Mouse (Mus musculus) duodenum, adult 2 months (tissue): ENCODE measurements around the gene Fads6. TPM values are rescaled to one million over a fixed set of nuclear protein-coding genes. Genes with fewer than 3 reads are reported as not detected.

Source experiments
- polyA plus RNA-seq: library from polyadenylated mRNA; depleted of rRNA; stranded (reverse); fragments of >200 nt; gene quantifications from 2 replicates; pipeline ENCODE4 v1.2.3, GENCODE M21; 2012; ENCODE audit warnings: low replicate concordance; rRNA removed

The Fads6 gene
- 0.69 and 2.5 TPM in 2 replicates for polyA plus RNA-seq

DNA sequence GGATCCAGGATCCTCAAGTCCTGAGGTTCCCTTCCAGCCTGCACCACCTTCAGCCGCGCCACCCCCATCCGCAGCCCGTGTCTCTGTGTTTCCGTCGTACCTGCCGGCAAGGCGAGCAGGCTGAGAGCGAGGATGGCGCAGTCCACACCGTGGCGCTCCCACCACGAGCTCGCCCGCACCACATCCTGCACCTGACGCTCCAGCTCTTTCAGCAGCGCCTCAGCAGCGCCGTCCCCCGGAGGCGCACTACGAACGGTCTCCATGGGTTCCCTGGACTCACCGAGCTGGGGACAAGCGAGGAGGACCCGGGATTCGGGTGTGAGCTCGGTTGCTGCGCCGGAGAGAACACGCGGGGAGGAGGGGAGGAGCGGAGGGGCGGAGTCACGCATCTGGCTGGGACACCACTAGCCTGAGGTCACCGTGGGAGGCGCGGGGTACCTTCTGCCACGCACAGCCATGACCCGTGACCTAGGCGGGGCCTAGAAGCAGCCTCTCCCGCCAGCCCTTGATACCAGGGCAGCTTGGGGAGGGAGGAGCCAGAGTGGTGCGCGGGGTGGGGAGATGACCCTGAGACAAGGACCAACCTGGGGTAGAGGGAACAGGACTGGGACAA lies at the start of gene Fads6:
TSS of gene Fads6 (minus strand) at position 450 of the 613 bp plus-strand sequence.

DNA sequence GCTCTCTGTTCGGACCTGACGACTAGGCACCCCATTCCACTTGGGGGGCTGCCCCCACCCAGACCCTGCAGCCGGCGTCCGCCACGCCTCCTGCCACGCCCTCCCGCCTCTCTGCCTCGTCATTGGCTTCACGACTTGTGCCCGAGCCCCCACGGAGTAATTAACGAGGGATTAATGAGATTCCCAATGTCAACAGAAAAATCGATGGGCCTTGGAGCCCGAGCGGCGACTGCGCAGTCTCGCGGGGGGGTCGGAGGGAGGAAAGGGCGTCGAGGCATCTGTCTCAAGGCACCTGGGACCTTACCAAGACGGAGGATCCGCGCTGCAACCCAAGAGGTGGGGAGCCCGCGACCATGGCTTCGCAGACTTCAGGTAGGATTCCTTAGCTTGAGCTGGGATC lies 37.1 kb upstream of the Fads6 start, which contains the start of gene Otop3:
TSS of gene Otop3 (plus strand) at position 201 of the 400 bp plus-strand sequence.

DNA sequence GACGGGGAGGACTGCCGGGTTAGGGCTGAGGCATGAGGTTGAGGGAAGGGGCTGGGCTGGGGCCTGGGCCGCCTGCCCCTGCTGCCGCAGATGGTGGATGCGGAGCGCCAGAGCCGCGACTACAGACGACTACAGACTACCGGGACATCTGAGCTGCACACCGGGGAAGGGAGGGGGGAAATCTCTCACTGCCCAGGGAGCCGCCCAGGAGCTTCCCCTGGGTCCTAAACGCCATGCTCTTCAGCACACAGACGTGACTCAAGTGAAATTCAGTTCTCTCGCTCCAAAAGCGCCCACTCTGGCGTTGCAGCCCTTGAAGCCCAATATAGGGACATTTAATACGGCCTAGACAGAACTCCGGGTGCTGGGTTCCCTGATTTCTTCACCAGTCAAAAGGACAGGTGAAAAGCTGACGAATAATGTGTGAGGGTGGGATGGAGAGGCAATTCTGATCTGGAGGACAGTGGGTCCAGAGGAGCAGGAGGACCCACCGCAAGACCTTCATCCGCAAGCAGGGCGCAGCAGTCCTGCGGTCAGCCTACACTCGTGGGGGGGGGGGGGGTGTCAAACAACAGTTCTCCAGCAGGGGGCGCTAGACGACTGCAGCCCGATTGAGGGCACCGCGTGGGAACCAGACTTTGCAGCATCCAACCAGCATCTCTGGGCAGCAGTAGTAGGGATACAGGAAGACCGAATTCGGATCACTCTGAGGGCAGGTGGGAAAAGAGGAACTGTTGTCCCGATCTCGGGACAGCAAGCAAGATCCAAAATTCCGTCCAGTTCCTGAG lies 24.6 kb upstream of the Fads6 start, which contains the start of gene Ush1g:
TSS of gene Ush1g (minus strand) at position 136 of the 788 bp plus-strand sequence.

DNA sequence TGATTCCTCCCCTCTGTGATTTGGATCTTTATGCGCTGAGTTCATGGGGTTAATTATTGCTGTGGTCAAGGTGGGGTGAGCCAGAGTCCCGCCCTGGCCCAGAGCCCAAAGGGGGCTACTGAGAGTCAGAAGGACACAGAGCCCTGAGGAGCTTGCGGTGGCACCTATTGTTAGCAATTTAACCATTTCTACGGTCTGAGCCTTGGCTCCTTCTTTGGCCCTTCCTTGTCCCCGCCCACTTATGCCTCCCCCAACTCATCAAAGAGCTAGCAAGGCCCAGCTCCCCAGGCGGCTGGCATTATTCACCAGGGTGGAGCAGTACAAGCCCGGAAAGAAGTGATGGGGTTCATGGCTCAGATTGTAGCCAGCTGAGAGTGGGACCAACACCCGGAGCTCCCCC lies 9.4 kb upstream of the Fads6 start, which contains the start of gene Otop2:
TSS of gene Otop2 (plus strand) at position 301 of the 400 bp plus-strand sequence.

DNA sequence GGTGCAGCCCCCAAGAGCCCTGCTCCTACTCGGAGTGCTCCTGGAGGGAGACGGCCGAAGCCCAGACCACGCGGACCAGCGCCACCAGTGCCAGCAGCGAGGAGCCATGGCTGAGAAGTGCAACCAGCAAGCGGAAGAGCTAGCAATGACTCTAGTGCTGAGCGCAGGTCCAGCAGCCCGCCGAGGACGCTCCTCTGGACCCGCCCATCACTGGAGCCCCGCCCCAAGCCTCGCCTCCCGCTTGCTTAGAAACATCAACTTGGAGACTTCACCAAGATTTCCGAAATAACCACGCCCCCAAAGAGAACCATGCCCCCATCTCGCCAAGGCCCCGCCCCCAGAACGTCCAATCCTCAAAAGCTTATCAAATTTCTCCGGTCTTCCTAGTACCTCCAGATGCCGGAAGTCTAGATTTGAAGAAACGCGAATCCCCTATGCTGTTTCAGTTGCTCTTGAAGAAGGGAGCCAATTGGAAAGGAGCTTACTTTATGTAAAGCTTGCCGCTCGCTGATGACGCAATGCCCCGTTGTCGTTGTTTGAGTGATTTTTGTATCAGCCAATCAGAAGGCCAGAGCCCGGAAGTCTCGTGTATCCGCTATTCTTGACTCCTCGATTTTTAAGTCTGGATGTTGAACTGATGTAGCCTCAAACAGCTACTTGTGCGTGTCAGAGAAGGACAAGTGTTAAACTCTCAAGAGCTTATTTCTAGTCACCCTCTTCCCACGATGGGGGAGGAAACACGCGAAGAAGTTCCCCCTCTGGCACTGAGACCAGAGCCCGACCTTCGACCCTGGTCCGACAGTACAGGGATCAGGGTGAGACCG lies 20.5 kb downstream of the Fads6 start, which contains the start of gene Fdxr:
TSS of gene Fdxr (minus strand) at position 271 of the 824 bp plus-strand sequence.

DNA sequence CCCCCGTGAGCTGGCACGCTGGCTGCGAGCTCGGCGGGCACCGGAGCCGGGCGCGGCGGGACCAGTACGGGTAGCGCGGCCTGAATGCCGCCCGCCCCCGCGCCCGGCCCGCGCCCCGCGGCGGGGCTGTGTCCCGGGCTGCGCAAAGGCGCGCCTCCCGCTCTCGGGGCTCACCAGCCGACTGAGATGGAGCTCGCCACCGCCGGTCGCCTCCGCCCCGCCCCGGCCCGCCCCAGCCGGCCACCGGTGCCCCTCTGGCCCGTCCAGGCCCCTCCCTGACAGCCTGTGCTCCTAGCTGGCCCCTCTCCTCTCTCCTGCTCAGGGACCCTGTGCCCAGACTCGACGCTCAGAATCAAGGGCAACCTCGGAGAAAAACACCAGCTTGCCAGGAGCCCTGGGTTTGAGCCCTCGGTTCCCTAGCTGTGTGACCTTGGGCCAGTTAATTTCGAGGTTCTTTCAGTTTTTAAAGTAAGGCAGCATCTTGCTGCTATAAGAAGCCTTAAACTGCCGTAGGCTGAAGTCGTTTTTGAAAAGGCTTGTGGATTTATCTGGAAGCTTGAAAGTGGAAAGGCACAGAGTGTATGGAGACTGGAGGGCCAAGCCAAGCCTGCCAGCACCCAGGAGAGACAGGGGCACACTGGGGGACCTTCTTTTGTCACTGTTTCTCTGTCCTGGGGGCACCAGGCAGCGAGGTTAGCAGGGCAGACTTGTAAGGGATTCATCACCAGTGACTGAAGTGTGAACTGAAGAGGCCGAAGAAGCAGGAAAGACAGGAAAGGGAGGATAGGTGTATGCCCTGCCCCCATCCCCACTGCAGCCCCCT lies 30.2 kb downstream of the Fads6 start, which contains the start of gene Grin2c:
TSS of gene Grin2c (minus strand) at position 183 of the 823 bp plus-strand sequence.

Other genes starting within 250 kb of the Fads6 start
- gene Cd300ld3, start 249.3 kb downstream of the Fads6 start, polyA plus RNA-seq = 1.4 and 2.6 TPM in 2 replicates
- 0.13 TPM in 2 replicates for gene Cd300e, start 235.5 kb downstream of the Fads6 start, polyA plus RNA-seq
- 0.55 and 2.2 TPM in 2 replicates for gene Rab37, start 206.2 kb downstream of the Fads6 start, polyA plus RNA-seq
- gene Cd300lf, start 163.7 kb downstream of the Fads6 start, polyA plus RNA-seq = 4.5 and 5.2 TPM in 2 replicates
- 239 and 866 TPM in 2 replicates for gene Slc9a3r1, start 134.3 kb downstream of the Fads6 start, polyA plus RNA-seq
- gene Tmem104, start 110.2 kb downstream of the Fads6 start, polyA plus RNA-seq = 12.2 and 17.0 TPM in 2 replicates
- 17.4 and 27.6 TPM in 2 replicates for gene Nat9, start 109.8 kb downstream of the Fads6 start, polyA plus RNA-seq
- gene Grin2c, start 30.4 kb downstream of the Fads6 start, polyA plus RNA-seq = 0.16 and 0.24 TPM in 2 replicates
- 18.3 and 20.0 TPM in 2 replicates for gene Fdxr, start 20.6 kb downstream of the Fads6 start, polyA plus RNA-seq
- gene Otop2, start 9.5 kb upstream of the Fads6 start, polyA plus RNA-seq = 0.07 and 1.7 TPM in 2 replicates
- 0.15 and 0.17 TPM in 2 replicates for gene Ush1g, start 24.4 kb upstream of the Fads6 start, polyA plus RNA-seq
- 12.8 and 196 TPM in 2 replicates for gene Otop3, start 37.1 kb upstream of the Fads6 start, polyA plus RNA-seq
- 19.3 and 54.9 TPM in 2 replicates for gene Hid1, start 70.1 kb upstream of the Fads6 start, polyA plus RNA-seq
- 3.3 and 4.8 TPM in 2 replicates for gene Cdr2l, start 84.3 kb upstream of the Fads6 start, polyA plus RNA-seq
- 53.6 and 65.8 TPM in 2 replicates for gene Mrpl58, start 106.1 kb upstream of the Fads6 start, polyA plus RNA-seq
- gene Atp5h, start 122.3 kb upstream of the Fads6 start, polyA plus RNA-seq = 23.6 and 30.4 TPM in 2 replicates
- 16.2 and 31.2 TPM in 2 replicates for gene Kctd2, start 122.5 kb upstream of the Fads6 start, polyA plus RNA-seq
- 9.0 and 13.0 TPM in 2 replicates for gene Trim80, start 142.9 kb upstream of the Fads6 start, polyA plus RNA-seq
- gene Slc16a5, start 164.8 kb upstream of the Fads6 start, polyA plus RNA-seq = 137 and 218 TPM in 2 replicates
- 17.0 and 21.2 TPM in 2 replicates for gene Armc7, start 178.0 kb upstream of the Fads6 start, polyA plus RNA-seq
- 74.7 and 121 TPM in 2 replicates for gene Nt5c, start 194.2 kb upstream of the Fads6 start, polyA plus RNA-seq
- 285 and 464 TPM in 2 replicates for gene Jpt1, start 216.7 kb upstream of the Fads6 start, polyA plus RNA-seq
- 4.9 and 7.1 TPM in 2 replicates for gene Sumo2, start 238.6 kb upstream of the Fads6 start, polyA plus RNA-seq